ENCODE assay signal across 8 mouse cellular contexts in the genomic region with DNA sequence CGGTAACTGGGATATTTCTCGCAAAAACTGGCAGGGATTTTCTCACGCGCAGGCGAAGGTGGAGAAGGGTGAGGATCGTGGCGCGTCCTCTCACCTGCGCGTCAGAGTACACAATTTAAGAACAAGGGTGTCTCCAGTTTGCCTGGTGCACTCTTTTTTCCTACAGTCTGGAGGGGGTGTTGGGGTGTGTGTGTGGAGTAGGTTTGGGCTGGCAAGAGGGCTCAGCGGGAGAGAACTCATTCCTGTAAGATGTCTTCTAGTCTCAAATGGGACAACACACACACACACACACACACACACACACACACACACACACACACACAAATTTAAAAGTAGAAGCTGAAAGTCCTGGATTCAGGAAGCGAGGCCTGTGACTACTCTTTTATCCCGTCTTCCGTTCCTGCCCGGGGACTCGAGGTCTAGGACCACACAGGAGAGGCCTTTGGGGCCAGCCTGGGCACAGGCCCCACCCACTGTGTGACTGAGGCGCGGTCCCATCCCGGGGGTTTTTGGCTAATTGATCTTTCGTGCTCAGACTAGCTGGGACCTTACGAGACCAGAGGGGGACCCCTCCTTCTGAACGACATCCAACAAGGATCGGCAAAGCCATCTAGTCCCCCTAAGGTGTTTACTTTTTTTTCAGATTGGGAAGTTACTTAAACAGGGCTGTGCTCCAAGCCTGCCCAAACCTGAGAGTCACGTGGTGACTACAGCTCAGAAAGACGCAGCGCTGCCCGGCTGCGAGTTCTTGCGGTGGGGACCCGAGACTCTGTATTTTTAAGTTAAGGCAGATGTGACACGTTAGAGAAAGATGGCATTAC. TPM values are rescaled to one million over a fixed set of nuclear protein-coding genes. Genes with fewer than 3 reads are reported as not detected.
DNase-seq lines count a peak whose midpoint lies in the region; ATAC-seq and TF ChIP-seq lines count a peak whose summit lies in the region.

No protein-coding gene starts in this region.

- in situ Hi-C loops in ES-E14 (cut with MboI; ENCODE audit: low sequenced_read_pairs in 2 of 2, unreplicated experiment in 2 of 2) = no loop called here

- H3K4me1 ChIP-seq in heart, embryonic 10.5 days = peaks cover 30% of the 10 kb centered on the region
- peaks cover 0 to 15% of the 10 kb centered on the region in 2 experiments; a peak in 2 of 4 replicates for H3K4me1 ChIP-seq in ES-E14 (ENCODE audit: control insufficient read depth in 2 of 2, insufficient read depth in 2 of 2, low read length in 2 of 2, poor library complexity in 1 of 2)
- peaks cover 27% of the 10 kb centered on the region for H3K4me1 ChIP-seq in midbrain, embryonic 10.5 days

- WGBS in heart, embryonic 10.5 days = under 1% methylated on average over 31 of the region's 31 CpGs
- 1% methylated on average over 31 of the region's 31 CpGs for WGBS in midbrain, embryonic 10.5 days

- DNase-seq in heart, embryonic 10.5 days (ENCODE audit: low spot score) = no peak
- DNase-seq in heart, adult 8-10 months (ENCODE audit: low spot score) = no peak
- DNase-seq in ES-E14 (ENCODE audit: low read depth, low spot score) = no peak
- peak; percentile 36 for DNase-seq in midbrain, embryonic 10.5 days (ENCODE audit: low spot score)
- DNase-seq in cerebellum, adult 9-10 months = no peak
- no peak for DNase-seq in urinary bladder, adult 2 months (ENCODE audit: low spot score)
- DNase-seq in spleen, adult 18-20 months = no peak

- peak overlapping the region; percentile 69 for H3K4me3 ChIP-seq in heart, embryonic 10.5 days
- peak overlapping the region; percentile 44 to 64 for H3K4me3 ChIP-seq in ES-E14 (ENCODE audit: insufficient read depth in 1 of 2, low read depth in 1 of 2, low read length in 2 of 2, poor library complexity in 1 of 2, severe bottlenecking in 1 of 2)
- H3K4me3 ChIP-seq in midbrain, embryonic 10.5 days = peak overlapping the region; percentile 60

- ATAC-seq in hematopoietic stem cell, adult 5-6 weeks (replicated peaks in 1 of 2; ENCODE audit: insufficient read depth in 1 of 2, low FRiP score in 2 of 2, low TSS enrichment in 1 of 2, low read depth in 1 of 2, poor library complexity in 2 of 2, severe bottlenecking in 2 of 2) = peak; percentile 29 to 53; a peak in 3 of 4 replicates

- 0 out of 2 replicates have a peak overlapping the region, but pooled peaks have one; percentile 10 for H3K27ac ChIP-seq in heart, embryonic 10.5 days
- H3K27ac ChIP-seq in ES-E14 (ENCODE audit: insufficient read depth, low read depth, low read length, poor library complexity, severe bottlenecking) = no peak overlapping the region
- no peak overlapping the region for H3K27ac ChIP-seq in midbrain, embryonic 10.5 days (replicated peaks)

- H3K9ac ChIP-seq in ES-E14 (ENCODE audit: insufficient read depth, low read depth, low read length, poor library complexity, severe bottlenecking) = peak overlapping the region; percentile 39; the same call in 1 of the 2 replicates

- H3K27me3 ChIP-seq in heart, embryonic 10.5 days (ENCODE audit: insufficient read depth, poor library complexity, severe bottlenecking) = peaks cover 66% of the 10 kb centered on the region
- peaks cover 64% of the 10 kb centered on the region for H3K27me3 ChIP-seq in midbrain, embryonic 10.5 days (ENCODE audit: low read depth, poor library complexity, severe bottlenecking)

- H3K36me3 ChIP-seq in heart, embryonic 10.5 days = no peaks in the 10 kb centered on the region
- H3K36me3 ChIP-seq in ES-E14 (ENCODE audit: control insufficient read depth, insufficient read depth, low read length, poor library complexity, severe bottlenecking) = no peaks in the 10 kb centered on the region
- H3K36me3 ChIP-seq in midbrain, embryonic 10.5 days = no peaks in the 10 kb centered on the region

- H3K9me3 ChIP-seq in heart, embryonic 10.5 days = no peaks in the 10 kb centered on the region
- H3K9me3 ChIP-seq in ES-E14 (ENCODE audit: control insufficient read depth, insufficient read depth, low read depth, low read length) = no peaks in the 10 kb centered on the region
- H3K9me3 ChIP-seq in midbrain, embryonic 10.5 days (replicated peaks) = no peaks in the 10 kb centered on the region; the same call in 1 of the 2 replicates

TF ChIP-seq in ES-E14, 5 proteins besides CTCF, POLR2A, EP300 and RAD21:
- TF ChIP-seq ZNF384 (IDR thresholded peaks at IDR 0.05; ENCODE audit: low read depth, low read length) = no peak
- TF ChIP-seq MAFK (IDR thresholded peaks at IDR 0.05; ENCODE audit: insufficient read depth, low read depth, low read length) = no peak
- TF ChIP-seq HCFC1 (IDR thresholded peaks at IDR 0.05; ENCODE audit: borderline replicate concordance, insufficient read depth, low read length) = no peak; the same call in 1 of the 2 replicates

RNA-seq across cellular contexts. Expression of a gene that starts 42.3 kb away (rescaled TPM):
- 24.7 and 30.7 TPM in 2 replicates for polyA plus RNA-seq in heart, embryonic 10.5 days (2016; fragmentation: Nextera tagmentation; extraction: Ambion mirVana)
- total RNA-seq in heart, adult 8-10 months (2022) = 1 to 10 TPM; 6.4 to 8.6 (median 7.9) TPM
- total RNA-seq in ES-E14 (2012; rRNA removed) = 54.4 and 57.3 TPM in 2 replicates
- 24.0 and 35.9 TPM in 2 replicates for total RNA-seq in hematopoietic stem cell, adult 5-6 weeks (2017)
- polyA plus RNA-seq in midbrain, embryonic 10.5 days (2016; fragmentation: Nextera tagmentation; extraction: Ambion mirVana) = 37.8 and 38.0 TPM in 2 replicates
- polyA plus RNA-seq in urinary bladder, adult 2 months (2012; rRNA removed) = 13.4 and 14.3 TPM in 2 replicates
